Mouse (Mus musculus): ENCODE measurements around the gene Tfeb.

DNA sequence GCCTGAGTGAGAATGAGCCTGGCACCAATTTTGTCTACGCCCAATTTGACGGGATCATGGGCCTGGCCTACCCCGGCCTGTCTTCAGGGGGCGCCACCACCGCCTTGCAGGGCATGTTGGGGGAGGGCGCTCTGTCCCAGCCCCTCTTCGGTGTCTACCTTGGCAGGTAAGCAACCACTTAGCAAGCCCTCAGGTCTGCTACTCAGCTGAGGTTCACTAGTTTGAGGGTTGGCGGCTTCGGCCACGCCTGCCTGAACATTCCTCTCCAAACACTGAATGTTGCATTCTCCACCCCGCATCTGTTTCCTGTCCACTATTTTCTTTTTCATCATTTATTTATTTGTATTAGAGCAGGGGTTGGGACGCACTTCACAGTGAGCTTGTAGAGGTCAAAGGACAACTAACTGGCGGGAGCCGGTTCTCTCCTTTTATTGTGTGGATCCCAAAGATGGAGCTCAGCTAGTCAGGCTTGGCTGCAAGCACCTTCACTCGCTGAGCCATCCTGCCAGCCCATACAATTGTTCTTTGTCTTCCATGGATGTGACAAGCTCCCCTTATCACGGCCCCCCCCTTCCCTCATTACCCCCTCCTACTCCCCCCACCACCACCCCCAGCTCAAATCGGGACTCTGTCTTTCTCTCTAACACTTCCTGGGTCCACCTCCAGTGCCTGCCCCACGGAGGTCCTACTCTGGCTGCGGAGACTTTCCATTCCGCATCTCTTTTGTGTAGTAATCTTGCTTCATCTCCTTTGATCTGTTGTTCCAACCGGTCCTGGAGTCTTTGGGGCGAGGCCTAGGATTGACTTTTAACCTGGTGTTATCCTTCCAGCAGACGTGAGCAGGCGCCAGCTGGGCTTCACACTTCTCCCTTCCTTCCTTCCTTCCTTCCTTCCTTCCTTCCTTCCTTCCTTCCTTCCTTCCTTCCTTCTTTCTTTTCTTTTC lies 5.9 kb upstream of the Tfeb start:
- TF ChIP-seq CTCF (IDR thresholded peaks at IDR 0.05), result peak; percentile 62
- TF ChIP-seq EP300 (IDR thresholded peaks at IDR 0.05), result no peak

All from lung, postnatal 0 days (tissue).